Mouse (Mus musculus) hindlimb bud, embryonic 11.5 days (tissue): ENCODE data around the gene Zfp644.

Experiments
- DNase-seq: peaks from one replicate; pipeline ENCODE4 v3.0.0-alpha.2; 2012; ENCODE audit warnings: low read depth, low spot score; ENCODE audit errors: extremely low spot score

Gene Zfp644

DNA sequence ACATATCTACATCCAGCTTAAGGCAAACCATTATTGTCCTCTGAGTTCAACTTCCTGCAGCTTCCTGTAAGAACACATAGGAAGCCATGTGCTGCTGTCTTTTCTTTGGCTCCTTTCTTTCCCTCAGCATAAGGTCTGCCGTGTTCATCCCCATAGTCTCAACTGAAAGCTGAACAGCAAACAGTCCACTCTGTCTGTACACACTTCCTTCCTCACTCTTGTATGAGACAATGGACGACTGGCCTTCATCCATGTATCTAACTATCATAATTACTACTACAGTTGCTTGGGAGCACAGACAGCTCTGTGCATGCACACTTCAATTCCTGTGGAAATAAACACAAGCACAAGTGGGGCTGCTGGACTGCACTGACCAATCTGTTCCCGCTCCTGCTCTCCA is 25.2 kb downstream of the Zfp644 start:
- no peak for DNase-seq

DNA sequence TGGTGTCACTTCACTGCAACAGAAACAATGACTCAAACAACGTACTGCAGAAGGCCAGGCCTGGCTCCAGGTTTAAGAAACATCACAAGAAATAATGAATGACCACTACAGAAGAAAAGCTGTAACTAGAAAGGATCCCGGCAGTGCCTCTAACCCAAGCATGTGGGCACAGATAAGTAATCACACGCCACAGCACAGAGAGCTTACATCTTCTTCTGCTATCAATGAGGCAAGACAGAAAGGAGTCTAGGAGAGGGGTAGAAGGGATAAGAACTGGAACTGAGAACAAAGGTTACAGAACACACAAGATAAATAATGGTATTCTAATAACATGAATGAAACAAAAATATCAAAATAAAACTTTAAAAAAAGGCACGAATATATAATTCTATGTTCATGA is 32.2 kb downstream of the Zfp644 start:
- no peak for DNase-seq

DNA sequence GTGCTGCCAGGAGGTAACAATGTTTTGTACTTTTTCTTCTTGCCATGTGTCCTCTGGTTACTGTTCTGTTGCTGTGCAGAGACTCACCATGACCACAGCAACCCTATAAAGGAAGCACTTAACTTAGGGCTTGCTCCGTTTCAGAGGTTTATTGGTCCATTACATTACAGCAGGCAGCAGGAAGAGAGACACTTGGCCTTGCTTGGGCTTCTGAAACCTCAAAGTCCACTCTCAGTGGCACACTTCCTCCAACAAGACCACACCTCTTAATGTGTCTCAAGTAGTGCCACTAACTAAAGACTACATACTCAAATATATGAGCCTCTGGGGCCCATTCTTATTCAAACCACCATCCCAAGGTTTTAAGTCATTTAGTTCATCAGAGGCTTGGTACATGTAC is 36.2 kb downstream of the Zfp644 start:
- DNase-seq, result no peak

DNA sequence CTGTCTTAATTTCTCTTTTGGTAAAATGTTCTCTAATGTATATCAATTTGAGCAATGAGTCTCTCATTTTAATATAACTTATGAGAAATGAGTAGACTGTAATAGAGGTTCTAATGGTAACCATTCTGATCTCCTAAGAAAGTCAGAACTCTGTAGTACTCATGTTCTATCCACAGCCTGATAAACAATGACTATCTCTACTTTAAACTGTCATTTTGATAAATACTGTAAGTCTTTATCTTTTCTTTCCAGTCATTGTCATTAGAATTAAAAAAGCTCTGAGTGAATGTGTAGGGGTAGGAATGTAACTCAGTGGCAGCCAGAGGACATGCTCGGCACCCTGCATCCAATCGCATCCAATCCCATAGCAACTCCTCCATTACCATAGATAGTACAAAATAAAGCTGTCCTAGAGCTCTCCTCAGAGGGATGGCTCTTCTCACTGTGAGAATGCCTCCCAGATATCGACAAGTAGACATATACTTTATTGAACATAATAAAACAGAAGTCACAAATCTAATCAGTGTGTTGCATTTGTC is 44.2 kb downstream of the Zfp644 start:
- DNase-seq, result no peak

DNA sequence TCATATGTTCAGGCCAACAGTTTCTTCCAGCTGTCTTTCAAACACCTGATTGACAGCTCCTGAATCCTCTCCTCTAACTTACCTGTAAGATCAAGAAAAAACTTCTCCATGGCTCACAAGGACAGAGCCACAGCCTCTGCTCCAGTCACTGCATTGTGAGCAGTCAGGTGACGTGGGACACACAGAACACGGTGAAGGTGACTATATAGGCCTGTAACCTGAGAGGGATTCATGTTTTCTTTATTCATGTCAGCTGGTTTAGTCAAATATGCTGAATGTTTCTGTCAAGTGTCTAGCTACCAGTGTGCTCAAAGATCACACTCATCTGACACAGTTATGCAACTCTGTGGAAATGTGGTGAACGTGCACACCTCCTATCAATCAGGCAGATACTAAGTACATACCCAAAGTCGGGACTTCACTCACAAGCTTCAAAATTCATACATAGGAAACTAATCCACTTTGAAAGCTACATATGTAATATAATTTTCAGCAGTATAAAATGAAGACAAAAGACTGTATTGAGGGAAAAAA is 44.8 kb downstream of the Zfp644 start:
- DNase-seq, result no peak

DNA sequence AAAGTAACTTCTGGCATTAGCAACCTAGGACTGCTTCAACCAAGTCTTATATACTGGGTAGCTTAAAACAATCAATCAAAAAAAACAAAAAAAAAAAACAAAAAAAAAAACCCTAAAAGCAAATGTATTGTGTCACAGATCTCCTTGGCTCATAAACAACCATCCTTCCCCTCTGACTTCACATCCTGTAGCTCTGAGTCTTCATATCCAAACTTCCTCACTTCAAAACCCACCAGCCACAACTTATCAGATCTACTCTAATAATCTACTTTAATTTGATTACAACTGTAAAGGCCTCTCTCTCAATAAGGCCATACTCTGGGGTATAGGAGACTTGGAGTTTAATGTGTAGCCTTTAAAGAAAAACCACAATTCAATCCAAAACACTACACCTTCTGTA is 47.1 kb downstream of the Zfp644 start:
- no peak for DNase-seq

DNA sequence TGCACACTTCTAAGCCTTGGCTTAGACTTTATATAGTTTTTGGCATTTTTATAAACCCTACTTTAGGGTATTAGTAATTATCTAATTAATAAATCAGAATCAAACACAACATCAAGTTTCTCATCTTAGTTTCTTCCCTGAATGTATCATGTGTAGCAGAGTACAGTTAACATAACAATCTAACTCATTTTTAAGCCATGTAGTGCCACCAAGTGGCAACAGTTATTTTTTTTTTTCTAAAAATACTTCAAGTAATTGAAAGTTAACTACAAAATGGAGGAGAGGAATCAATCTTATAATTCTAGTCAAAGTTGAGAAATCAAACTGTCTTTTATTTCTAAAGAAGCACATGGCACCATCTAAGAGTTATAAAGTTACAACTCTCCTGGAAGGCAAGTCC is 47.6 kb downstream of the Zfp644 start:
- DNase-seq, result no peak

DNA sequence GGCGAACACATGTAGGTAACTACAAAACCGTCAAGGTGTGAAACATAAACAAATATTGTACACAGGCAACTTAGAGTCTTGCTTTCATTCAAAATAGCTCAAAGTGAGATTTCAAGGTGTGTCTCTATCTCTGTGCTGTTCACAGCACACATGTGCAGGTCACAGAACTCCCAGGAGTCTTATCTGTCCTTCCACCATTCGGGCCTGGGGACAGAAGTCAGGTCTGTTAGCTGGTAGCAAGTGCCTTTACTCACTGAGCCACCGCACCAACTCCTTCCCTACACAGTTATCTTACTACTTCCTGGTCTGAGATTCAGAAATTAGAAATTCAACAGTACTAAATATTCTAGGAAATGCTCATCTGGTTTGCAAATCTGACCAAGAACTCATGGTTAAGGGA is 53.7 kb downstream of the Zfp644 start:
- no peak for DNase-seq

DNA sequence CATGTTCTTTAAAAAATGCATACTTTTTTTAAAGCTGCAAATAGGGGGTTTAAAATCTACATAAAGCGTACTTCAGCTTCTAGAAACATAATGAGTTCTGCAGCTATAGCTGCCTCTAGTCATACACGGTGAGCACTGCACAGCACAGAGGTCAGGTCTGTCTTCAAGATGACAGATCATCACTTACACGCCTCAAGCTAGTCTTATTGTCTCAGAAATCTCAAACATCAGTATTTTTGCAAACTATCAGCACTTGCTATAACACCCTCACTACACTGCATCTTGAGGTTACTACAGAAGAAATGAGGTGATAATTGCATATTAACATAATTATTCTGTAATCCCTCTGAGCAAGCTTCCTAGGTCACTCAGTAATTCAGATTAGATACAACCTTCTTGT is 55.2 kb downstream of the Zfp644 start:
- no peak for DNase-seq

DNA sequence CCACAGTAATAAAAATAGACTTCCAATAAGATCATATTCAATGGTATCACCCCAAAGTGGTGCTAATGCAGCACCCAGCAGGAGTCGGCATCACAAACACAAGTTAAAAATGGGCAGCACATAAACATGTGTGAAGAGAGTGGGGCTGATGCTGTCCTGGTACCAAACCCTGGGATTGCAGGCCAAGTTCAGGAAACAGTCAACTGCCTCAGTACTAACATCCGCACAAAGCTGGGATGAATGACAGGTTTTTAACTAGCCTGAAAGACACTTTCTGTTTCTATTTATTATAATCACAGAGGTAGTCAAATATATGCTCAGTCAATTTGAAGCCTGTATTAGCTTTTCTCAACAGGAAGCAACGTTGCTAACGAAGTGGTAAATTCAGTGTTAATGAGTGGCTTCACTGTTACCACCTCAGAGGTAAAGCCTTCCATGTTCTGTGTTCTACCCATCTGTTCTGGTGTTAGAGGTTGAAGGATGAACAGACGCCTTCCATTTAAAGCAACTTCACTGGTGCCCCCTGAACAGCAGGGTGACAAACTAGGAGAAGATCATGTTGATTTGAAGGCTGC is 56.8 kb downstream of the Zfp644 start:
- DNase-seq, result no peak

DNA sequence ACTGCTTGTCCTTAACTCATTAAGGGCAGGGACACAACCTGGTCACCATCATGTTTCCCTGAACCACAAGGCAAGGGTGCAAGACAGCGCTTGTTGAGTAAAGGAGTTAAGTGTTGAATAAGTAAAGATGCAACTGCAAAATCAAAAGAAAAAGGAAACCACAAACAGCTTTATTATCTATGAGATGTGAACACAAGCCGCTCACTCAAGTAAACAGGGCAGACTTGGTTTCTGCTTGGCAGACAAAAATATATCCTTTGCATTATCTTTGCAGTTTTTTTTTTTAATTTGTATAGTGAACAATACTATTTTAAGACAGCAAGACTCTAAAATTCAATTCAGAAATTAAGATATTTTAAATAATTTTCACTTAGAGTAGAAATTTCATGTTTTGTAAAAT is 57.5 kb downstream of the Zfp644 start:
- no peak for DNase-seq

DNA sequence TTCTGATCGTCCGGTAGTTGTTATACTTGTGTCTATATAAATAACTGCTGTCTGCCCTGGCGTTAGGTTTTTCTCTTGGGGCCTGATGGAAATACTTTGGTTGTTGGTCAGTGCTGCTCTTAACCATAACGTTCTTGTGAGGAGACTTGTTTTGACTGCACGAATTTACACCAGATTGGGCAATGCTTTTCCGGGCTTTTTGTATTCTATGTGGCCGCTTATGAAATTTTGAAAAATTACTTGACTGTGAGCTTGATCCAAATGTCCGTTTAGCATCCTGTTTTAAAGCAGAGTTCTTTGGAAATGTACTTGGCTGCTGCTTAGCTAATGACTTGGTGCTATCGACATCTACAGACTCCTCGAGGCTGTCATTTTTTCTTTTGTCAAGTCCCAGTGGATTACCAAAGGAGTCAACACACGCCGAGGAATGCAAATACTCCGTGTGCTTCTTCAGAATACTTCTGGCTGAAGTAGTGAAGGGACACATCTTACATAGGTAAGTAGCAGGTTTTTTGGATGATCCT is 60.6 kb downstream of the Zfp644 start:
- DNase-seq, result no peak

DNA sequence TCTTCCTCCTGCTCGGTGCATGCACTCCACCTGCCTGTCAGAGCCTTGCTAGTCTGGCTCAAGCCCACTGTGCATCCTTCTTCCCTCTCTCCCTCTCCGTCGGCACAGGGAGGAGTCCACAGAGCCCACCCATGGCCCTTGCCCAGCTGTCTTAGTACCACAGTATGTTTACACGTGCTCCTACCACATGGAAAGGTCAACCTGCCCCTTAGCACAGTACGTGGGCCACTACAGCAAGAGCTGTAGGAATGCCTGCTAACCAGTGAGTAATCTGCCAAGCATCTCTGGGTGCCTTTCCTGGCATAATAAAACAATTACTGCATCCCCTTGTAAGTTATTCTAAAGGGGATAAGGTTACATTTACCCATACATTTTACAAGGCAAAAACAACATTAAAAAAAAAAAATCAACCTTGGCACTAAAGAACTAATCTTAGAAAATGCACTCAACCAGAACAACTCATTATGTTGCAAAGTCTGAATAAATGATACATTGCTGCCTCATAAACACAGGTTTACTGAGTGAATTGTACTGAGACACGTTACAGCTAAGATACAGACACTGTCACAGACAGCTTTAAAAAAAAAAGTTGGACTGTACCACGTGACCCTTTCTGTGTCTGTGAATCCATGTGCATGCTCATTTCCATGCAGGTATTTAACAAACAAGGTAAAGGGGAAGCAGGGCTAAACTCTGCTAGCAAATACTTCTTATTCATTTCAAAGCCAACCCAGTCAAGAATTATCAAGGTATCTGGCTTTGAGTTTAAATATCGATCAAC is 68.5 kb downstream of the Zfp644 start:
- no peak for DNase-seq

DNA sequence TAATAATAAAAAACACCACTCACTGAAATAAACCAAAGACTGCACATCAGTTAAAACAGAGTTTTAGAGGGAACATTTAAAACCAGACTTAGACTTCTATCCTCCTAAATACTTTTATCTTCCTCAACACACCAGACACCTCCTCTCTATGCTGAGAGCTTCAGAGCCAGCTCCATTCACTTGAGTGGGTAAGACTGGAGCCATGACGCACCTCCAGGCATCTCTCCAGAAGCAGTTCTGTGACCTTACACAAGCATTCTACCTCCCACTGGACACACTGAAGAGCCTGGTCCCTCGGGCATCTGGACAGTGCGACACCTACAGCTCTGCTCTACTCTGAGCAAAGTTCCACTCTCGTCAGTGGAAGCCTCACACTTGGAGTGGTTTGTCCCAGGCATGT is 73.8 kb downstream of the Zfp644 start:
- DNase-seq, result no peak

DNA sequence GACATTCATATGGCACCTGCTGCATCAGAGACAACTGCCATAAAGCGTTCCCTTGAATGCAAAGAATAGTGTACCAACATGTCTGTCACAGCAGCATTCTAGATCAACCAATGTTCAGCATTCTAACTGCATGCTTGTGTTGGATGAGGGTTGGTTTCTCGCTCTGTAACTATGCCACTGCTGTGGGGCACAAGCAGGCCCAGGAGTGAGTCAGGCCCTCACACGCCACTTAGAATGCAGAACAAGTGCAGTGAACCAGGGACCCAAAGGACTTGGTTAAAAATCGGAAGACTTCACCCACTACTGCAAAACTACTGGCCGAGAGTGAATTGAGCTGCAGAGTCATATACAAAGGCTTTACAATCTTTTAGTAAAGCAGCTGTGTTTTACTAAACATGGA is 74.9 kb downstream of the Zfp644 start:
- DNase-seq, result no peak

DNA sequence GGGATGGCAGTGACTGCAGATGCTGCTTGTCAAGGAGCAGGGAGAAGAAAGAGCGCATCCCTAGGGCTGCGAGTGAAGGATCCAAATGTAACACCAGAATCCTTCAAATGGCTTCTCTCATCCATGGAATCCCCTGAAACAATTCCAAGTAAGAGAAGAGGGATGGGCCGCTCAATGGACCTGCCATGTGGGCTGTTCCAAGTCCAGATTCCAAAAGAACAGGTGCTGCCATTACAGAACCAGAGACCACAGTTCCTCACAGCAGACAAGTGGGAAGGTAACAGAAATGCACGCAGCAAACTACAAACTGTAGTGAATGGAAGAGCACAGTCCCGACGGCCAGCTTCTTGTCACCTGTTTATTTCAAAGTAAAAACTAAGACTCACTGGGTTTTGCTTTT is 76.6 kb downstream of the Zfp644 start:
- no peak for DNase-seq

DNA sequence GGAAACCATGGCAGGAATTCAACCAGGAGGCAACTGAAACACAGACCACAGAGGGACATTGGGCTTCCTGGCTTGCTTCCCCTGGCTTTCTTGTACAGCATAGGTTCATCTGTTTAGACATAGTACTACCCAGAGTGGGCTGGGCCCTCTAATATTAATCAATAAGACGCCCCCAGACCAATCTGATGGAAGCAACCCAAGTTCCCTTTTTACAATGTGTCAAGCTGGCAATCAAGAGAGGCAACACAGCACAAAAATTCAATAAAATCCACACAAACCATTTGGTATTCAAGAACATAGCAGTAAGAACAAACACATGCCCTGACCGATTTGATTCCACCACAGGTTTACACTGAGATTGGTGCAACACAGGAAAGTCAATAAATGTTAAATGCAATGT is 82.1 kb downstream of the Zfp644 start:
- DNase-seq, result no peak

DNA sequence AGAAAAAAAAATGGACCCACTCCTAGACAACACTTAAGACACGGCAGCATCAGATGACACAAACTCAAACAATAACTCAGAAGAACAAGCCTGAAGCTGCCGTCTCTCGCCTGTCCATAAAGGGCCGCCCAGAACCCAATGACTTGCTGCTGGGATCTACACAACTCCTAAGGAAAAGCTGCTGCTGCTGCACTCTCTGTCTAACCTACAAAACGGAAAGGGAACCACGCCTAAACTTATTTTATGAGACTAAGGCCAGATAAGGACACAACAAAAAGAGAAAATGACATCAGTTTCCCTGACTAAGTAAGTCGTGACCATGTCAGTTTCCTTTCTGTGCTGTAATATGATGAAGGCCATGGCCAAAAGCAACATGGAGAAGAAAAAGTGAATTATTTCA is 82.5 kb downstream of the Zfp644 start:
- no peak for DNase-seq

DNA sequence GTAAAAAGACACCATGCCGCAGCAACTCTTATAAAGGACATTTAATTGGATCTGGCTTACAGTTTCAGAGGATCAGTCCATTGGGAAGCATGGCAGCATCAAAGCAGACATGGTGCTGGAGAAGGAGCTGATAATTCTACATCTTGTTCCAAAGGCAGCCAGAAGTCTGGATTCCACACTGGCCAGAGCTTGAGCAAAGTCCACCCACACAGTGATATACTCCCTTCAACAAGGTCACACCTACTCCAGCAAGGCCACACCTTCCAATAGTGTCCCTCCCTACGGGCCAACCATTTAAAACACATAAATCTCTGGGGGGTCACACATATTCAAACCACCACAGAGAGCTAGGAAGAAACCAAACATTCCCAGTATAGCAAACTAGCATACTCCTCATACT is 84.9 kb downstream of the Zfp644 start:
- no peak for DNase-seq

DNA sequence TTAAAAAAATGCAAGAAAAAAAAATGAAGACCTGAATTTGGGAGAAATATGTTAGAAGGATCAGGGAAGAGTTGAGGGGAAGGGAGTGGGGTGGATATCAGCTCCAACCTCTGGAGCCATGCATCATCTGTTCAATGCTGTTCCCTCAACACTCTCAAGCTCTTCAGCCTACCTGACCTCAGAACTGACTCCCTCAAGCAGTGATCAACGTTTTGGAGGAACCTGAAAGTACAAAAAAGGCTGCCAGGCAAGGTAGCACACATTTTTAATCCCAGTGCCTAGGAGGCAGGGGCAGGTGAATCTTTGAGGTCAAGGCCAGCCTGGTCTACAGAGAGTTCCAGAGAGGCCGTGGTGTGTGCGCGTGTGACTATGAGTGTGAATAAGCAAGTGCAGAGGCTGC is 88.3 kb downstream of the Zfp644 start, which contains the start of gene Gm17304:
Gene Gm17304 (plus strand): TSS at position 301 of the 400 bp plus-strand sequence.
- no peak for DNase-seq

DNA sequence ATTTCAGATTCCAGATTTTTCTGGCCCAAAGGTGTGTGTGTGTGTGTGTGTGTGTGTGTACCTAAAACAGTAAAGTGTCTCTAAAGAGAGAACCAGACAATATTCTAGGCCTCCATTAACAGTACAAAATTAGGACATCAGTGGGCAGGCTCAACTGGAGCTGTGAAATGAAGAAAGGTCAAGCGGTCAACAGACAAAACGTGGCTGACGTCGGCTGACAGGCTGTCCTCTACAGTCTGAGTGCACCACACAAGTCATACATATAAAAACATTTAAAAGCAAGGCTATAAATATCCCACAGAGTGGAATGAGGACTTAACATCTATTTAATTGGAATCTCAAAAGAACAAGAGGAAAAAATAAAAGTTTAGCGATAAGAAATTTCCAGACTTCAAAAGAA is 90.0 kb downstream of the Zfp644 start:
- DNase-seq, result no peak

DNA sequence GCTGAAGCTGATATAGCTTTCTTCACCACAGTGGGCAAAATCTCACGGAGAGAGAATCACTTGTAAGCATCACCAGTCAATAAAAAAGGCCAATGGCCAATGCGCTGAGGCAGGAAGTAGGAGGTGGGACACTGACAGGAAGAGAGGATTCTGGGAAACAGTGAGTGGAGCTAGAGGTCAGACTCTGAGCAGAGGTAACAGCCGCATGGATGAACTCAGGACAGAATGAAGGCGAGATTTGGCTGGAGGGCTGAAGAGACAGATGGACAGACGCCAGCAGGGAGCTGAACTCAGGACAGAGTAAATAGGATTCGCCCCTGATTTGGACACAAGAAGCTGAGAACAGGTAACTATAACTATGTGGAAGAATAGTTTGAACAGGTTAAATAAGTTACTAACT is 92.0 kb downstream of the Zfp644 start:
- DNase-seq, result no peak
